Mouse (Mus musculus): Measurements from ENCODE around the gene Xpo4. TPM values are rescaled to one million over a fixed set of nuclear protein-coding genes. Genes with fewer than 3 reads are reported as not detected.

Xpo4 gene
- total RNA-seq, 2 experiments from 2014 or later: 20.7 to 28.1 TPM

DNA sequence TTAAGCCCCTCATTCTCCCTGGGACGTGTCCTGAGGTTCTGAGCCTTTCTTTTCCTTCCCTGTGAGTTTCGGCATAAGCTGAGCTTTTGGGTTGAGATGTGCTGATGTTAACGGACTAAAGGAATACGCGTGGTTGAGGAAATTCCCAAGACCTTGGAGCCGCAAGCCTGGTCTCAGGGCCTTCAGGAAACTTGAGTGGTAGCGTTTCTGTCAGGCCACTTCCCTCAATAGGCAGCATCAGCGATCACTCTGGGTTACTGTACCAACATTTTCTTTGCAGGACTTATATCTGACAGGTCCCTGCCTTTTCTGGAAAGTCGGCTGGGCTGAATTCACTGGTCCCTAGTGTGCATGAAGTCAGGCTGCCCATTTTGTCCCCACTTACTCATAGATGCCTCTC lies 128.4 kb downstream of the Xpo4 start:
- no peak for DNase-seq

DNA sequence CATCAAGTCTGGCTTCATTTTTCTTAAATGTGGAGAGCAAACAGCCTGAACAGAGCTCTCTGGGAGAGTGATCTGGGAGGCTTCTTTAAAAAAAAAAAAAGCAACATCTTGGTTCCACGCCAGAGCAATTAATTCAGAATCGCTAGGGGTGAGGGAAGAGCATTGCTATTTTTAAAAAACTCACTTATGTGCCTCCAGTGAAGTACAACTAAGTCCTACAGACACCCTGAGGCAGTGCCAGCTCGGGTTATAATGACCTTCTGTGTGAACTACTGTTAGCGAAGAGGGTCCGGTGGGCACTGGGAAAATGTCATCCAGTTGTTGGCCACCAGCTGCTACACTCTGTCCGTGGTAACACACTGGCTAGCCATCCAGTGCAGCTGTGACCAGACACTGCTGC lies 129.6 kb downstream of the Xpo4 start:
- DNase-seq: no peak

DNA sequence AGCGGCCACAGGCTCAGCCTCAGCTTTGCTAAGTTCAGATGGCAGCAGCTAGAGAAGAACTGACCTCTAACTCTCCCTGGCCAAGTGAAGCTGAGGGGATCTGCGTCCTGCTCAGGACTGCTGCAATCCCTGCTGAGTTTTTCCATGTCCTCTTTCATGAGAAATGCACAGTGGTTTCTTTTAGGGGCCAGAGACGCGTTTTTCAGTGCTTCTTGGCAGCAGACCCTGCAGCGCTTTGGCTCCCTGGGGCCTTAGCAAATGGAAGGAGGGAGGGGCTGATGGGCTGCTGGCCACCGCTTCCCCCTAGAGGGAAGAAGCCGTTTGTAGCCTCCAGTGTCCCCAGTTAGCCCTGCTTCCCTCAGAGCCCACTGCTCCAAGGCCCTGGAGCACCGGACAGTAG lies 130.3 kb downstream of the Xpo4 start:
- DNase-seq: peak; percentile 67

DNA sequence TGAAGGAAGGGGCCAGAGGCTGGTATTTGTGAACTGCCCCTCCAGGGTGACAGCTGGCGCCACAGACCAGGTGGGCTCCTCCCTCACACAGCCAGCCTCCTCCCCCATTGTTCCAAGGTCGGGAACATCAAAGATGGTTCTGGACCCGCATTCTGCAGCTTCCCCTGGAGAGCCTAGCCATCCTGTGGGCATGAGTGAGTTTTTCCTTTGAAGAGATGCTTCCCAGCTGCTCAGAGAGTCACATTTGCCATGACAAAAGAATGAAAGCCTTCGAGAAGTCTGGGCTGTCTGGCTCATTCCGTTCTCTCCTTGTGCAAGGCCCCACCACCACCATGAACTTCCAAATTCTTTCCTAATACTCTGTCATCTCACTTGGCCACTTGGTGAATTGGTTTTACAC lies 130.9 kb downstream of the Xpo4 start:
- no peak for DNase-seq

DNA sequence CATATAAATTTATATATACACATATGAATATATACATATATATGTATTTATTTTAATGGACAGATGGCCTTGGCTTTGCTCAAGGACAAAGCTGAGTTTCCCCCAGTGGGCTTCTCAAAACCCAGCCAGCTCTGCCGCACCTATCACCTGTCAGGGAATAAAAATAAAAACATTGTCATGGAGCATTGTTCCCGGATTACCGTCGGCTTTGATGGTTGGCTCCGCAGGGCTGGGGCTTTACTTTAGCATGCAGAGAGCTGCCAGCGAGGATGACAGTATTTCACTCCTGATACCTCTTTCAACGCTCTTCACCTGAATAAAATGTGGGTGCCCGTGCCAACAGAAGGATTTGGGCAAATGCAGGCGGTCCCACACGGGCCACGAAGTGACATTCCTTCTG lies 131.4 kb downstream of the Xpo4 start:
- DNase-seq: no peak

DNA sequence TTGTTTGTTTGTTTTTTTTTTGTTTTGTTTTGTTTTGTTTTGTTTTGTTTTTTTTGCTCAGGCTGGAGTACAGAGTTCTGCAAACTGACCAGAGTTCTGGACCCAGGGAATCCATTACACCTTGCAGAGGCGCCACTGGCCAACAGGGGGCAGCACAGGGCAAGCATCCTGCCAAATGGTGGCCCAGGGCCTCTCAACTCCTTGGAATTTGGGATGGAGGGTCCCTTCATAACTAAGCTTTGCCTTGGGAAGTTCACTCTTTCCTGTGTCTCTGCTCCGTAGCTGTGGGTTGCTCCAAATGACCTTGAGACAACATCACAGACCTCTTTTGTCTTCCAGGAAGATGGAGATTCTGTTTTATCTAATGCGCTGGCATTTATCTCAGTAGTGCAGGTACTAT lies 132.0 kb downstream of the Xpo4 start:
- DNase-seq: peak; percentile 84

DNA sequence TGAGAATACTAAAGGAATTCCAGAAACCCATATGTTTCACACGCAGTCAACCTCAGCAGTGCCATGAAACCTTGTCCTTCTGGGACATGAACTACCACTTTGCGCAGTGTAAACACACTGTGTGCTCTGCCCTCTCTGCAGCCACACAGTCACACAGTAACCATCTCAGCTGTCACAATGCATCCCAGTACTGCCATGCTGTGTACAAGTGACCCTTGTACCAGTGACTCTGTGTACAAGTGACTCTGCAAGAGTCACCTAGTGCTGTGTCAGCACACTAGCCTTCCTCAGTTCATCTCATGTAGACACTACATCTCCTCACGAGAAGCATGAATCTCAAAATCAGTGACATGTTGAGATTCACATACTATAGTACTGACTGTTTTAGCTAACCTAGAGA lies 132.7 kb downstream of the Xpo4 start:
- no peak for DNase-seq

DNA sequence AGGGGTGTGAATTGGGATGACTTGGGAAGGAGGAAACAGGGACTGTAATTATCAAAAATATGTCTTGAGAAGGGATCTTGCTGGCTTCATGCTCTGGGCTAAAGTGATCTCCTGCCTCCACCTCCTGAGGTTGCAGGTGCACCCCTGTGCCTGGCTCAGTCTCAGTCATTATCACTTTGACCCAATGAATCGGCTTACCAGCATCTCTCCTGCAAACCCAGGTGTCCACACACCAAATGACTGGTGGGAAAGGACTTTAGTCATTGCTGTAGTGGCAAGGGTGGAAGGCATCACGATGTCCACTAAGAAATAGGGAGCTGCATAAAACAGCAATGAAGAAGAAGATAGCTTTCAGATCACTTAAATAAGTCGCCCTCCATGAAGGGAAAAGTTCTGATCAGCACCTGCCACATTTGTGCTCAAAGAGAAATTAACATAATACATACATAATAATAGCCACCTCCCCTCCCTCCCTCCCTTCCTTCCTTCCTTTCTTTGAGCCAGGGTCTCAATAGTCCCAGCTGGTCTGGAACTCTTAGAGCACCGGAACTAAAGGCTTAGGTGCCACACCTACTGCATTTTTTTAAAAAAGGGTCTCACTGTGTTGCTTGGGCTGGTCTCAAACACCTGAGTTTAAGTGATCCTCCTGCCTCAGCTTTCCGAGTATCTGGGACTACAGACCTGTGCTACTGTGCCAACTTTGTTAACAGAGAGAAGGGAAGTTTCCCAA lies 135.3 kb downstream of the Xpo4 start:
- no peak for DNase-seq

DNA sequence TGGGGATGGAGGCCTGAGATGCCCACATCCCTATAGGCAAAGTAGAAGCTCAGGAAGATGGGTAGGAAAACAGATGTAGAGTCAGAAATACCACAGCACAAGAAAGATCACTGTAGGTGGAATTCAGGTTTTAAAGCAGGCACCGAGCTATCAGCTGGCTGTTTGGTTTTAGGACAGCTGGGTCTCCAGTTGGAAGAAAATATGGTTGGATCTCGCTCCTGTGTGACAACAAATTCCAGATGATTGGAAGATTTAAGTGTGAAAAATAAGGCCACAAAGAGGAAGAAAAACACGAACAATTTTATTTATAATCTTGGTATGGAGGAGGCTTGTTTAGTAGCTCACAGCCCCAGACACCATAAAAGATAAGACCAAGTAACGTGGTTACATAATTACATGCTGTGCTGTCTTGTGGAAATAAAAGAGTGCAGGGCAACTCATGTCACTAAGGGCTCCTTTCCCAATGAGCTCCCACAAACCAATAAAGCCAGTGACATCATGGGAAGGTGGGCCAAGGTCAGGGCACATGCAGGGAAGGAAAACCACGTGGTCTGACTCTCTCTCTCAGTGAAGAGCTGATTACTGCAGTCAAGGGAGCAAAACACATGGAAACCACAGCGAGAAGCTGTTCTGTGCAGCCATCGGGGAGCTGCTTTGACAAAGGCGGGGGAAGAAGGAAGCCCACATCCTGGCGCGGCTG lies 136.0 kb downstream of the Xpo4 start:
- DNase-seq: peak; percentile 69

DNA sequence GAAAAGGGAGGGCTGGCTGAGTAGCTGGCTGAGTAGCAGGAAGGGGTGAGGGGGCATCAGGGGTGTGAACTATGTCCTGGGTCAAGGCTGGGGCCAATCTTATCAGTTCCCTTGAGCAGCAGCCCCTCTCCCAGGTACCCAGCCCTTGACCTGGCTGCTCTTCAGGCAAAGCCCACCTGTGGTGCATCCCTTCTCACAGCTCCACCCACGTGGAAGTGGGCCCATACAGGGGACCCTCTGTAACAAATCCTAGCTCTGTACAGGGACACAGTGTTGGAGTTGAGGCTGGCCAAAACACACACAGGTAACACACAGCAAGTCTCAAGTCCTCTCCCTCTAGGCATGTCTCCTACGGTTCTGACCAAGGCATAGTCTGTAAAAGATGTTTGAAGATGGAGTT lies 137.6 kb downstream of the Xpo4 start:
- DNase-seq: no peak

Other genes with a start within 250 kb of the Xpo4 start
- 1 to 10 TPM; 7.2 to 8.9 TPM for gene Ift88, start 241.4 kb downstream of the Xpo4 start, total RNA-seq (2021)
- gene Il17d, start 140.7 kb downstream of the Xpo4 start, total RNA-seq (2021): 1 to 10 TPM; 3.3 to 3.8 TPM
- gene Eef1akmt1, start 93.8 kb downstream of the Xpo4 start, total RNA-seq (2021): 10 to 100 TPM; 32.3 to 34.6 TPM
- gene Gm49361, start 80.7 kb upstream of the Xpo4 start, total RNA-seq (2021): 1 to 10 TPM in 1 of 2 experiments, under 1 TPM in 1; 0.94 to 3.9 TPM
- 10 to 100 TPM; 33.6 to 34.4 TPM for gene Lats2, start 93.0 kb upstream of the Xpo4 start, total RNA-seq (2021)
- 10 to 100 TPM; 55.4 to 75.9 TPM for gene Sap18, start 132.8 kb upstream of the Xpo4 start, total RNA-seq (2021)
- 1 to 10 TPM; 3.6 to 5.6 TPM for gene Ska3, start 160.8 kb upstream of the Xpo4 start, total RNA-seq (2021)
- gene Mrpl57, start 160.8 kb upstream of the Xpo4 start, total RNA-seq (2021): 100 to 1,000 TPM; 109 to 115 TPM
- gene Zdhhc20, start 224.8 kb upstream of the Xpo4 start, total RNA-seq (2021): 10 to 100 TPM; 33.3 to 40.0 TPM

Measured in adrenal gland, postnatal 10 days (tissue).